ENCODE assay signal across 21 mouse cellular contexts in genomic region chr11:81982191-81982590, GRCm38 (mm10). TPM values are rescaled to one million over a fixed set of nuclear protein-coding genes. Genes with fewer than 3 reads are reported as not detected.
DNase-seq lines count a peak whose midpoint lies in the region; ATAC-seq lines count a peak whose summit lies in the region.
"Had no signal": no experiment of that assay in that cellular context is flagged by ENCODE, and none has a peak within 500 bp of the region (broad histone marks: within the 10 kb centered on the region; RNA-seq: fewer than 3 reads in every experiment).

No protein-coding gene starts in this region.

- H3K4me1 ChIP-seq in limb, embryonic 13.5 days, result peaks cover 14% of the 10 kb centered on the region
- H3K4me1 ChIP-seq: heart, embryonic 15.5 days had no signal

- DNase-seq in gastrocnemius, adult 18-20 months (ENCODE audit: low spot score), result peak; percentile 15
- no peak for DNase-seq in gastrocnemius, adult 8-10 months (ENCODE audit: low spot score in 2 of 2)
- peak; percentile 11 for DNase-seq in kidney, postnatal 14 days
- DNase-seq in kidney, adult 9 months, result no peak
- DNase-seq in embryo, embryonic 11.5 days (ENCODE audit: low read depth, low spot score), result peak; percentile 32
- DNase-seq in heart, postnatal 4 days, result no peak
- DNase-seq: cerebellum, adult 11 months; gastrocnemius, postnatal 10 days; thymus, adult 18-20 months had no signal

- no peaks in the 10 kb centered on the region for H3K9me3 ChIP-seq in limb, embryonic 13.5 days
- H3K9me3 ChIP-seq: heart, embryonic 15.5 days; lung, embryonic 15.5 days; midbrain, embryonic 12.5 days; neural tube, embryonic 13.5 days had no signal

- no peak overlapping the region for H3K4me3 ChIP-seq in limb, embryonic 13.5 days
- H3K4me3 ChIP-seq: heart, embryonic 15.5 days; lung, embryonic 15.5 days; midbrain, embryonic 12.5 days; neural tube, embryonic 13.5 days had no signal

- peak overlapping the region; percentile 12; the same call in 1 of the 2 replicates for H3K4me2 ChIP-seq in limb, embryonic 13.5 days (replicated peaks)
- H3K4me2 ChIP-seq: heart, embryonic 15.5 days; lung, embryonic 15.5 days; midbrain, embryonic 12.5 days; neural tube, embryonic 13.5 days had no signal

- no peaks in the 10 kb centered on the region for H3K36me3 ChIP-seq in limb, embryonic 13.5 days
- H3K36me3 ChIP-seq: heart, embryonic 15.5 days; lung, embryonic 15.5 days; midbrain, embryonic 12.5 days; neural tube, embryonic 13.5 days had no signal

- H3K27ac ChIP-seq in limb, embryonic 13.5 days, result no peak overlapping the region
- H3K27ac ChIP-seq: heart, embryonic 15.5 days; lung, embryonic 15.5 days; midbrain, embryonic 12.5 days; neural tube, embryonic 13.5 days had no signal

- no peak overlapping the region for H3K9ac ChIP-seq in limb, embryonic 13.5 days
- H3K9ac ChIP-seq: heart, embryonic 15.5 days; lung, embryonic 15.5 days; midbrain, embryonic 12.5 days; neural tube, embryonic 13.5 days had no signal

- H3K27me3 ChIP-seq in limb, embryonic 13.5 days, result 0 out of 2 replicates have a peak, but pooled peaks cover 3% of the 10 kb centered on the region
- H3K27me3 ChIP-seq: heart, embryonic 15.5 days; midbrain, embryonic 12.5 days had no signal

- WGBS in limb, embryonic 13.5 days, result 9% methylated on average over 11 of the region's 11 CpGs

- no peak; the same call in 1 of the 2 replicates for ATAC-seq in limb, embryonic 13.5 days (ENCODE audit: low FRiP score, low read depth)
- ATAC-seq in erythroid progenitor cell, adult 5-6 weeks (replicated peaks; ENCODE audit: low FRiP score, poor library complexity, severe bottlenecking), result no peak

RNA-seq across cellular contexts. Expression of gene Asic2, which starts 13.9 kb away (rescaled TPM):
- total RNA-seq in gastrocnemius, adult 18-20 months (2021), result under 1 TPM; 0.11 to 0.31 TPM
- total RNA-seq in gastrocnemius, adult 8-10 months (2022), result 1 to 10 TPM in 1 of 4 experiments, under 1 TPM in 3; 0.13 to 1.5 (median 0.41) TPM
- polyA plus RNA-seq in limb, embryonic 13.5 days (2015; fragmentation: Nextera tagmentation; extraction: Ambion mirVana), result 0.65 and 0.68 TPM in 2 replicates
- total RNA-seq in erythroid progenitor cell, adult 5-6 weeks (2015; ENCODE audit: low replicate concordance), result not detected in 2 replicates
- 0.76 TPM in 1 of 2 replicates, not detected in the other for total RNA-seq in erythroid progenitor cell, adult 5-6 weeks (2017; ENCODE audit: low replicate concordance)
- total RNA-seq in heart, postnatal 4 days (2021), result under 1 TPM in 1 of 2 experiments, not detected in 1; 0.11 TPM
- polyA plus RNA-seq: heart, embryonic 15.5 days had no signal

RNA-seq across cellular contexts. Expression of gene Ccl2, which starts 53.2 kb away (rescaled TPM):
- total RNA-seq in gastrocnemius, adult 18-20 months (2021), result 1 to 10 TPM in 1 of 2 experiments, under 1 TPM in 1; 0.48 to 1.5 TPM
- total RNA-seq in gastrocnemius, adult 8-10 months (2022), result under 1 TPM in 2 of 4 experiments, not detected in 2; 0.74 to 0.94 TPM
- 4.7 and 5.2 TPM in 2 replicates for polyA plus RNA-seq in limb, embryonic 13.5 days (2015; fragmentation: Nextera tagmentation; extraction: Ambion mirVana)
- total RNA-seq in erythroid progenitor cell, adult 5-6 weeks (2015; ENCODE audit: low replicate concordance), result not detected in 2 replicates
- total RNA-seq in erythroid progenitor cell, adult 5-6 weeks (2017; ENCODE audit: low replicate concordance), result 0.51 TPM in 1 of 2 replicates, not detected in the other
- 1 to 10 TPM; 2.1 to 4.7 TPM for total RNA-seq in heart, postnatal 4 days (2021)
- total RNA-seq: layer of hippocampus, postnatal 10 days; left cerebral cortex, postnatal 36 days had no signal

RNA-seq across cellular contexts. Expression of gene Gm17268, which starts 56.2 kb away (rescaled TPM):
- total RNA-seq in gastrocnemius, adult 18-20 months (2021), result not detected
- not detected for total RNA-seq in gastrocnemius, adult 8-10 months (2022)
- polyA plus RNA-seq in limb, embryonic 13.5 days (2015; fragmentation: Nextera tagmentation; extraction: Ambion mirVana), result not detected in 2 replicates
- total RNA-seq in erythroid progenitor cell, adult 5-6 weeks (2015; ENCODE audit: low replicate concordance), result not detected in 2 replicates
- not detected in 2 replicates for total RNA-seq in erythroid progenitor cell, adult 5-6 weeks (2017; ENCODE audit: low replicate concordance)
- not detected for total RNA-seq in heart, postnatal 4 days (2021)
- total RNA-seq: adrenal gland, postnatal 4 days; gastrocnemius, postnatal 10 days; layer of hippocampus, postnatal 10 days; left cerebral cortex, postnatal 36 days had no signal
- polyA plus RNA-seq: cortical plate, adult 2 months; forebrain, embryonic 11.5 days; heart, embryonic 15.5 days; intestine, embryonic 14.5 days; lung, embryonic 15.5 days; midbrain, embryonic 12.5 days; neural tube, embryonic 13.5 days had no signal

Comparison
In these comparisons a context has a peak if more than half of its experiments do, and no peak if none do; other contexts are left out.
1. DNase-seq: peak in gastrocnemius, adult 18-20 months (single experiment), kidney, postnatal 14 days (single experiment) and embryo, embryonic 11.5 days (single experiment); none in gastrocnemius, adult 8-10 months (0 of 2), kidney, adult 9 months (single experiment) and heart, postnatal 4 days (single experiment).